Mouse (Mus musculus) heart, postnatal 0 days (tissue): ENCODE results near the gene Gm36028.

Source experiments
- CTCF ChIP-seq: IDR thresholded peaks from 2 replicates; pipeline ENCODE4 v1.5.1; 2016; ENCODE audit warnings: antibody characterized with exemption, control low read depth, low read depth
- EP300 ChIP-seq: IDR thresholded peaks from 2 replicates; pipeline ENCODE4 v1.6.1; 2016; ENCODE audit warnings: antibody characterized with exemption, low read depth

DNA sequence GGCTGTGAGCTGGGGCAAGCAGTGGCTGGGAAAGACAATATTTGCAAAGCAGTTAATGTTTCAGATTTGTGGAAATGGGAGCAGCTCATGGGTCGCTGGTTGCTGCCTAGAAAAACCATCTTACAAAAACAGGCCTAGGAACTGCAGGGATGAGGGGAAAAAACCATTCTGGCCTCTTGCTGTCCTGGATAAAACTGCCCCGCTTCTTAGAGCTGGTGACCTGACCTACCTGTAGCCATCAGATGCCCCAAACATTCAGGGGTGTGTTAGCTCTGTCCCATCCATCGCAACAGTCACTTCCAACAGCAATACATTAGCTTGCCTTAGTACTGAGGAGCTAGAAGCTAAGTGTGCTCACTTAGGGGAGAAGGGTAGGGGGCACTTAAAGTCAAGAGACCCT is 28.0 kb upstream of the Gm36028 start:
- no peak for TF ChIP-seq CTCF
- no peak for TF ChIP-seq EP300
